Mouse (Mus musculus): Measurements from ENCODE around the gene Zfp667. TPM values are rescaled to one million over a fixed set of nuclear protein-coding genes. Genes with fewer than 3 reads are reported as not detected.

Gene Zfp667
- 13.7 and 16.4 TPM in 2 replicates for polyA plus RNA-seq (2021; fragmentation: Nextera tagmentation)
- long read RNA-seq, experiment 1, transcript Zfp667-201 (5 exons, 3,672 nt): major isoform, 20 of 27 reads
- long read RNA-seq, experiment 1, partial matches to known transcripts: 2 of 27 reads
- long read RNA-seq, experiment 1, other reads (novel, unspliced or antisense): 5 of 27 reads
- long read RNA-seq, experiment 2, transcript Zfp667-201 (5 exons, 3,672 nt): major isoform, 61 of 77 reads
- long read RNA-seq, experiment 2, partial matches to known transcripts: 3 of 77 reads
- long read RNA-seq, experiment 2, other reads (novel, unspliced or antisense): 12 of 77 reads

DNA sequence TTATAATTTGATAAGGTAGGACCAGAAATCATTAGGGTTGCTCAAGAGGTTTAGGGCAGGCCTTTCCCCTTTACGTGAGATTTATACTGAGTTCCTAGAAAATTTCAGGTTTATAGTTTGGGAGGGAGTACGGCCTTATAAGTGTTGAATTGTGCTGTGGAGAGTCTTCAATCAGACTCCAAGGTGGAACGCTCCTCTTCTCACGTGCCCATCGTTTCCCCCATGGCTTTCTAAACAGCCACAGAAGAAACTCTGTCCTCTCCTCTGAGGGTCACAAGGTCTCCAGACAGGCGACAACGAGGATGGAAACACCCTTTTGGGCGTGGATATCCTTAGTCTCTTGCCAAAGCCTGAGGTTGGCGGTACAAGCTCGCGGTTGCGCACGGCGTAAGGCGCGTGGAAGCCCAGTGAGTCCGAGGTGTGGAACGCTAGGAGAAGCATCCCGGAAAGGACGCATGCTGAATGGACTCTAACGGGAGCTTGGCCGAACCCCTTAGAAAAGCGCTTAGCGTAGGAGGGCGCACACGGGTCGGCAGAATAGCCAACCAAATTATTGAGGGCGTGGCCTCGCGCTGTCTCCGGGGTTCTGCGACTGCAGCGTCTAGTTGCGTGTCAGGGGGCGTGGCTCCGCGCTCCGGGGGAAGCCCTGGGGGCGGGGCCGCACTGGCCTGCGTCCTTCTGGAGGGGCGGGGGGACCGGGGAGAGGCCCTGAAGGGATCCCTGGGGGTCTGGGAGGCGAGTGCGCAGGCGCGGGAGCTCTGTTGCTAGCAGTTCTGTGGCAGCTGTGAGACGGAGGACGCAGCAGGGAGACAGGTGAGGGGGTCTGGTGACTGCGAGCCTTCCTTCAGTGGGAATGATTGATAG lies at the start of gene Zfp667:
Gene Zfp667, plus strand, starts transcription at position 738 of the 864 bp plus-strand sequence.

DNA sequence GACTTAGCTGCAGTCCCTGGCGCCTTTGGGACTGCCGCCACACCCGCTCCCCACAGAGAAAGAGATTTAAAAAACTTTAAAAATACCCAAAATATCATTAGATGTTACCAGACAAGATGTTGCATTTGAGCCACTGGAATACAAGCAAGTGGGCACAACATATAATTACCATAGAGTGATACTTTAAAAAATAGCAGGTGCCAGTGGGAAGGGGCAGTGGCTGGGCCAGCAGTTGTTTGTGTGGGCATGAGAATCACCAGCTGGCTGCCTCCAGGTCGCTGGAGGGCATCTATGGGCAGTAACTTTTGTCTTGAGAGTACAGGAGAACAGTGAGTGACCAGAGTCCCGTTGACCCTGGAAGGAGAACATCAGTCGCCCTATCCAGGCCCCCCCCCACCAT lies 34.0 kb upstream of the Zfp667 start, which contains the start of gene Epp13:
Gene Epp13, plus strand, starts transcription at position 301 of the 400 bp plus-strand sequence.

DNA sequence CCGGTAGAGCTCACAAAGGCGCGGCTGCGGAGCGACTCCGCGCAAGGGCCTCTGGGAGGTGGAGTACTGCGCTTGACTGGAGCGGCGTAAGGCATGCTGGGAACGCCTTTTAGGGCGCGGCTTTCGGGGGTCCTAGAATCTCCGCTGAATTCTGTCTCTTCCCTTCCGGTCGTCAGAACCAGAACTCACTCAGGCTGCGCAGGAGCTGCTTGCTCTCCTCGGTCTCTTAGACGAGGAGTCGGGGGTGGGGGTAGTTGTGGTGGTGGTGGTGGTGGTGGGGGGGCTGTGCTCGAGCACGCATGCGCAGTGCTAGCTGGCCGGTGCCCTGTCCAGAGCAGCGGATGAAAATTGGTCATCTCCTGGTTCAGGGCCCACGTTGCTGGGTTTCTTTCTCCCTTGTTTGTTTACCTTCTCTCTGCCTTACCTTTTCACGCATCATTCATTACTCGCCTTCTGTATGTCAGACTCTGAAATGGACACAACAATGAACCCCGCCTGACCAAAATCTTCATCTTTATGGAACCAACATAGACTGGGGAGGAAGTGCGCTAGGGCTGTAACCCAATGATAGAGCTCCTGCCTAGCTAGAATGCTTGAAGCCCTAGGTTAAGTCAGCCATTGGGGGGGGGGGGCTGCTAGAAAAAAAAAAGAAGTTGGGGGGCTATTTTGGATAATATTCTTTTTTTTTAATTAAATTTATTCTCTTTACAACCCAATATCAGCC lies 45.0 kb downstream of the Zfp667 start, which contains the start of gene Zfp583:
Gene Zfp583, minus strand, starts transcription at position 53 of the 724 bp plus-strand sequence.

DNA sequence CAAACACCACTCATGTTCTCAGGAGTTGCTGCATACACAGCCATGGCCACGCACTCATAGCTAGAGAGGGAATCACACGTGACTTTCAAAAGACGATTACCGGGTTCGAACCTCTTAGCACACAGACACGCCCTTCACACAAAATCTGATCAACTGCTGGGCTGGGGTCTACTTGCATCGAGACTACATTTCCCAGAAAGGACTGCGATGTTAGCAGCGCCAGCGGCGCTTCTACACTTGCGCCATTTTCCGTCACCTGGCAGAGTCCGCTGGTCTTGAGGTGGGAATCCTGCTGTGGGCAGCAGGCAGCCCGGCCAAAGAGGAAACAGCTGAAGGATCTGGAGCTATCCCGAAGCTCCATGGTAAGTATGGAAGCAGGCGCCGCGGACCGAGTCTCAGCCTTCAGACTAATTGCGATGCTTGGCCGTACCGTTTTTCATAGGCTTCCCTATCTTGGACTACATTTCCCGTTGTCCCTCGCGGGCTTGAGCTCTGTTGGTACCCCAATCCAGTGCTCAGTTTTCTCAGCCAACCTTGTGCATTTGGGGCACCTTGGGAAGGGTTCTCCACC lies 57.2 kb downstream of the Zfp667 start, which contains the start of gene Gm3854:
Gene Gm3854, plus strand, starts transcription at position 259 of the 571 bp plus-strand sequence.

Other genes with a start within 250 kb of the Zfp667 start
- not detected in 2 replicates for gene Nlrp4c, start 241.4 kb upstream of the Zfp667 start, polyA plus RNA-seq (2021; fragmentation: Nextera tagmentation)
- 7.5 and 10.9 TPM in 2 replicates for gene Zfp787, start 130.6 kb upstream of the Zfp667 start, polyA plus RNA-seq (2021; fragmentation: Nextera tagmentation)
- gene Zfp444, start 114.4 kb upstream of the Zfp667 start, polyA plus RNA-seq (2021; fragmentation: Nextera tagmentation): 35.4 and 44.9 TPM in 2 replicates
- gene Galp, start 89.5 kb upstream of the Zfp667 start, polyA plus RNA-seq (2021; fragmentation: Nextera tagmentation): not detected in 2 replicates
- gene Zscan5b, start 64.3 kb upstream of the Zfp667 start, polyA plus RNA-seq (2021; fragmentation: Nextera tagmentation): not detected in 2 replicates
- gene Epp13, start 33.9 kb upstream of the Zfp667 start, polyA plus RNA-seq (2021; fragmentation: Nextera tagmentation): not detected in 2 replicates
- gene Zfp583, start 44.7 kb downstream of the Zfp667 start, polyA plus RNA-seq (2021; fragmentation: Nextera tagmentation): 6.0 and 7.6 TPM in 2 replicates
- gene Gm3854, start 57.2 kb downstream of the Zfp667 start, polyA plus RNA-seq (2021; fragmentation: Nextera tagmentation): 1.6 and 1.8 TPM in 2 replicates
- 2.5 and 3.9 TPM in 2 replicates for gene Zfp78, start 76.7 kb downstream of the Zfp667 start, polyA plus RNA-seq (2021; fragmentation: Nextera tagmentation)
- gene Zfp28, start 96.7 kb downstream of the Zfp667 start, polyA plus RNA-seq (2021; fragmentation: Nextera tagmentation): 3.8 and 4.9 TPM in 2 replicates
- gene Smim17, start 112.1 kb downstream of the Zfp667 start, polyA plus RNA-seq (2021; fragmentation: Nextera tagmentation): 3.7 and 4.4 TPM in 2 replicates
- 0.06 and 0.09 TPM in 2 replicates for gene Gm20715, start 123.7 kb downstream of the Zfp667 start, polyA plus RNA-seq (2021; fragmentation: Nextera tagmentation)
- 1.4 and 1.7 TPM in 2 replicates for gene Olfr1344, start 152.1 kb downstream of the Zfp667 start, polyA plus RNA-seq (2021; fragmentation: Nextera tagmentation)
- gene Olfr1336, start 169.6 kb downstream of the Zfp667 start, polyA plus RNA-seq (2021; fragmentation: Nextera tagmentation): 0.05 TPM in 1 of 2 replicates, not detected in the other
- not detected in 2 replicates for gene Olfr1346, start 180.5 kb downstream of the Zfp667 start, polyA plus RNA-seq (2021; fragmentation: Nextera tagmentation)
- gene Olfr5, start 200.4 kb downstream of the Zfp667 start, polyA plus RNA-seq (2021; fragmentation: Nextera tagmentation): not detected in 2 replicates
- not detected in 2 replicates for gene Olfr1347, start 213.2 kb downstream of the Zfp667 start, polyA plus RNA-seq (2021; fragmentation: Nextera tagmentation)
- gene Olfr1348, start 222.2 kb downstream of the Zfp667 start, polyA plus RNA-seq (2021; fragmentation: Nextera tagmentation): not detected in 2 replicates
- not detected in 2 replicates for gene Olfr1349, start 236.4 kb downstream of the Zfp667 start, polyA plus RNA-seq (2021; fragmentation: Nextera tagmentation)

Measured in layer of hippocampus, adult 6 months (tissue).